Mouse (Mus musculus) lung, embryonic 14.5 days (tissue): ENCODE data around the gene Kcnh1. TPM values are rescaled to one million over a fixed set of nuclear protein-coding genes. Genes with fewer than 3 reads are reported as not detected.

Experiments used
- ATAC-seq: fragments of 200-750 bp; cut with Nextera tagmentation; 2 replicates; pipeline ENCODE4 v1.8.0; 2017; ENCODE audit warnings: mild to moderate bottlenecking, moderate TSS enrichment, moderate library complexity; ENCODE audit not compliant: insufficient read depth
- DNase-seq: peaks from one replicate; pipeline ENCODE4 v3.0.0-alpha.2; 2015
- H3K27ac ChIP-seq: fragments of 300-500 bp; sonication (generic); 2 replicates; pipeline ENCODE4 v1.5.1; 2014; ENCODE audit warnings: low read depth, mild to moderate bottlenecking, moderate library complexity
- H3K27me3 ChIP-seq: fragments of 300-500 bp; sonication (generic); 2 replicates; pipeline ENCODE4 v1.6.1; 2014; ENCODE audit warnings: low read length, control low read depth; ENCODE audit not compliant: insufficient read depth
- H3K36me3 ChIP-seq: fragments of 300-500 bp; sonication (generic); 2 replicates; pipeline ENCODE4 v1.6.1; 2014; ENCODE audit warnings: control low read depth; ENCODE audit not compliant: insufficient read depth
- H3K4me1 ChIP-seq: fragments of 300-500 bp; sonication (generic); 2 replicates; pipeline ENCODE4 v1.6.1; 2014; ENCODE audit warnings: antibody characterized with exemption, control low read depth; ENCODE audit not compliant: insufficient read depth
- H3K4me2 ChIP-seq: fragments of 300-500 bp; sonication (generic); 2 replicates; pipeline ENCODE4 v1.6.1; 2014; ENCODE audit warnings: mild to moderate bottlenecking
- H3K4me3 ChIP-seq: fragments of 300-500 bp; sonication (generic); 2 replicates; pipeline ENCODE4 v1.5.1; 2014; ENCODE audit warnings: low read depth, low read length
- H3K9ac ChIP-seq: fragments of 300-500 bp; sonication (generic); 2 replicates; pipeline ENCODE4 v1.6.1; 2014
- H3K9me3 ChIP-seq: fragments of 300-500 bp; sonication (generic); 2 replicates; pipeline ENCODE4 v1.6.1; 2016; ENCODE audit warnings: low read depth, low read length, control low read depth
- CTCF ChIP-seq: IDR thresholded peaks from 2 replicates; pipeline ENCODE4 v1.5.1; 2016; ENCODE audit warnings: antibody characterized with exemption, low read depth
- WGBS: fragments of 180-500 bp; shearing (Covaris S2); extraction: QIAGEN DNeasy Blood & Tissue Kit; methylation state at CpG from one replicate; pipeline ENCODE4 v1.1.7; 2014; 5-methylcytosine and 5-hydroxymethylcytosine counted together
- polyA plus RNA-seq: library from polyadenylated mRNA; unstranded; fragments of >200 nt; fragmentation: Nextera tagmentation; extraction: Ambion mirVana; gene quantifications from 2 replicates; pipeline ENCODE4 v1.2.1, GENCODE M21; 2014

Kcnh1 gene
- polyA plus RNA-seq, 1 experiment from 2014 or later, result 2.0 TPM

DNA sequence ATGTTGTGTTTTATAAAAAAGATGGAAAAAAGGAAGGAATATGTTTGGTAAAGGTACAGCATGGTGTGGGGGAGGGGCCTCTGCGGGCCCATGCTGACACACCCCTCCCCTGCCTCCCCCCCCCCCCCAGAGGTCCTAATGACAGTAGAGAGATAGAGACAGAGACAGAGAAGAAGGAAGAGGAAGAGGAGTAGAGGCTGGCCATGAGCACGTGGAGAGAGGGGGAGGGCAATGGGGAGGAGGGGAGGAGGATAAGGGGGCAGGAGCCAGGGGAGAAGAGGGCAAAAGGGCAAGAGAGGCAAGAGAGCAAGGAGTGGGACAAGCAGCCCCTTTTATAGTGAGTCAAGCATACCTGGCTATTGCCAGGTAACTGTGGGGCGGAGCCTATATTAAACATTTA, 123.5 kb downstream of the Kcnh1 start:
- H3K4me2 ChIP-seq, result no peak overlapping the region
- H3K27ac ChIP-seq, result no peak overlapping the region
- H3K4me1 ChIP-seq, result peaks cover 15% of the 10 kb centered on the region
- no peaks in the 10 kb centered on the region; the same call in 1 of the 2 replicates for H3K9me3 ChIP-seq
- H3K27me3 ChIP-seq, result no peaks in the 10 kb centered on the region
- 46% methylated on average over 3 of the region's 3 CpGs for WGBS
- TF ChIP-seq CTCF, result no peak
- no peaks in the 10 kb centered on the region for H3K36me3 ChIP-seq
- ATAC-seq (no peak), DNase-seq (no peak)
- no peak overlapping the region for H3K4me3 ChIP-seq
- H3K9ac ChIP-seq, result no peak overlapping the region

DNA sequence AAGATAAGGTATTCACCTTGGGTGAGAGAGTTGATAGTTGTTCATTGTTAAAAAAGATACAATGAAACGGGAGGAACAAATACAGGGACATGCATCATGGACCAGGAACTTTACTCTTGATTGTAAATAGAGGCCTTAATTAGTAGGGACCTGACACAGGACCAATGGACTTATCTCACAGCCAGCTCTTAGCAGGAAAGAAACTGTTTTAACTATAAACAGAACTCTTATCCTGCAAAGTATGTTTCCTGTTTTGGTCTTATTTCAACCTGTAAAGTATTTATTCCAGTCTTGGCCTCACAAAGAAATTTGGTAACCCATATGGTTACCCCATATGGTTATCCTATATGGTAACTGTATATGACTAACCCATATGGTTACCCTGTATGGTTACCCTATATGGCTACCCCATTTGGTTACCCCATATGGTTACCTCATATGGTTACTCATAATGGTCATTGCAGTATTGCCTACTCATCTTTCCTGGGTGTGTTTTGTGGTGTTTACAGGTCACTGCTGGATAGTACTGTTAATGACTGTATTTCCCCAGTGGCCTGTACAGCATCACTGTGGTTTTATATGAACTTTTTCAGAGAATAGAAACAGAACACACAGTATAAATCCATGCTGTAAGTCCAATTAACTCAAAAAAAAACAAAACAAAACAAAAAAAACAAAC, 125.0 kb downstream of the Kcnh1 start:
- Histone ChIP-seq H3K27me3 (no peaks in the 10 kb centered on the region), H3K27ac (no peak overlapping the region), H3K4me1 (peaks cover 15% of the 10 kb centered on the region), H3K36me3 (no peaks in the 10 kb centered on the region), H3K4me2 (no peak overlapping the region), H3K9me3 (no peaks in the 10 kb centered on the region), H3K4me3 (no peak overlapping the region), H3K9ac (no peak overlapping the region)
- 53% methylated on average over 1 of the region's 1 CpGs for WGBS
- ATAC-seq (no peak), DNase-seq (no peak)
- TF ChIP-seq CTCF, result no peak

DNA sequence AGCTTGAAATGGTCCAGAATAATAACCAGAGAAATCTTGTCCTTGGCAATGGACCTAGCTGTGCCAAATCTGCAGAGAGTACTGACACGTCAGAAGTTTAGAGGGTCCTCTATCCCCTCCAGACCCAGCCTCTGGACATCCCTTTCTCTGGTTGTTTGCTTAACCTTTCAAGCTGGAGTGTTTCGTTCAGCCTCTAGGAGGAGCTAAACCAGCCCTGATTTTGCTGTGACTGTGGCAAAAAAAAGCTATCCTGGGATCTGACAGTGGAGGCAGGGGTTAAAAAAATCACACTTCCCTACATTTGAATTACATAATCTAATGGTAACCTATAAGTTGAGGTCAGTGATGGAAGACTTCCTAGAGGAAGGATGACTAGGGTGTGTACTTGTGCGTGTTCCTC, 133.6 kb downstream of the Kcnh1 start:
- no peak overlapping the region for H3K9ac ChIP-seq
- no peaks in the 10 kb centered on the region for H3K4me1 ChIP-seq
- H3K4me2 ChIP-seq, result no peak overlapping the region
- no peak overlapping the region for H3K4me3 ChIP-seq
- 38% methylated on average over 3 of the region's 3 CpGs for WGBS
- peak; percentile 37 for TF ChIP-seq CTCF
- ATAC-seq, result 0 out of 2 replicates have a peak, but pooled peaks have one; percentile 48
- H3K36me3 ChIP-seq, result no peaks in the 10 kb centered on the region
- H3K27ac ChIP-seq, result no peak overlapping the region
- H3K27me3 ChIP-seq, result no peaks in the 10 kb centered on the region
- H3K9me3 ChIP-seq, result no peaks in the 10 kb centered on the region
- DNase-seq, result peak; percentile 53

DNA sequence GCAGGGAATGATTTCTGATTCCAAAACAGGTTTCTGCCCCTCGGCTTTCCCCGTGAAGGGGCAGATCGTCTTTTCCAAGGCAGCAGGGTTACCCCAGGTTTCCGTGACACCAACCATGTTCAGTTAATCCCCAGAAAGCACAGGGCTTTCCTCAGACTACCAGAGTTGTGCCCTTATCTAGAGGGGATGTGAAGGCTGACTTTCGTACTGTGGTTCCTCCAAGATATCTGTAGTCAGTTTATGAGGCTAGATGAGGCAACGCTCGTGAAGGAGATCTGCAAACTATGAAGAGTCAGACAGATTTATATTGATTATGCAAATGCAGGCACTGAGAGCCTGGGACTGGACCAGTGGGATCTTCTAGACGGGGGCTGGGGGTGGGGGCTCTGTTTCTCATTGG, 136.5 kb downstream of the Kcnh1 start:
- Histone ChIP-seq H3K27ac (no peak overlapping the region), H3K4me3 (no peak overlapping the region), H3K9me3 (no peaks in the 10 kb centered on the region), H3K36me3 (no peaks in the 10 kb centered on the region), H3K9ac (no peak overlapping the region), H3K4me1 (no peaks in the 10 kb centered on the region), H3K4me2 (no peak overlapping the region), H3K27me3 (no peaks in the 10 kb centered on the region)
- DNase-seq (no peak), ATAC-seq (no peak)
- 85% methylated on average over 8 of the region's 8 CpGs for WGBS
- no peak for TF ChIP-seq CTCF

DNA sequence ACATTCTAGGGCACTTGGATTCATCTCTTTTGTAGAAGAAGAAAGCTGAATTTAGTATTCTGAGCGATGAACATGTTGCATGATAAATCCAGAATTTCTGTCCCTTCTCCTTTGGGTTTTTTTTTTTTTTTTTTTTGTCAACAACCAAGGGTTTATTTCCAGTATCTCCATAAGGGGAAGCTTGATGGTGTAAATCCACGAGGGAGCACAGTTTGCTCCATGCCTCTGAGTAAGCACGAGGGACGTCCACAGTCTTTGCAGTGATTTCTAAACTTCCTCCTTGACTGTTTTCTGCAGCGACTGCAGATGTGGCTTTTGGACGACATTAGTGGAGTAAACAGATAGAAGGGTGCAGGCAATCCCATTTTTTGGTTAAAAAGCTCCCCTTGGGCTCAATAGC, 140.6 kb downstream of the Kcnh1 start:
- no peaks in the 10 kb centered on the region for H3K4me1 ChIP-seq
- H3K9me3 ChIP-seq, result no peaks in the 10 kb centered on the region
- H3K4me3 ChIP-seq, result no peak overlapping the region
- no peaks in the 10 kb centered on the region for H3K36me3 ChIP-seq
- no peak for TF ChIP-seq CTCF
- H3K27me3 ChIP-seq, result no peaks in the 10 kb centered on the region
- 71% methylated on average over 6 of the region's 6 CpGs for WGBS
- H3K4me2 ChIP-seq, result no peak overlapping the region
- H3K9ac ChIP-seq, result no peak overlapping the region
- ATAC-seq (no peak), DNase-seq (no peak)
- no peak overlapping the region for H3K27ac ChIP-seq

DNA sequence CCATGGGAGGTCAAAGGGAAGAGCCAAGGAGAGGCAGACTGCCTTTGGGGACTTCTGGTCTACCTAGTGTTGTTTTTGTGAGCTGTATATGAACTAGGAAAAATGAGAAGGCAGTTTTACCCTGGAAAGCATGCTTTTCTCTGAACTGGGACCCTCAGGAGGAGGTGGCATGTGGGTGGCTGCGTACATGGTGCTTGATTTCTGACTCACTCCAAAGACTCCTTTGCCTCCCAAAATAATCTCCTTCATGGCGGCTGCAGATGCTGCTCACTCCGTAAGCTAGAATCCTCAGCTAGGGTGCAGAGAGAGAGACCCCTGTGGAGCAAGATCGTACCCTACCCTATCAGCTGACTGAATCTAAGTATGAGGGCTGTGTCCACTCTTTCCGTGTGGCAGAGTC, 145.5 kb downstream of the Kcnh1 start:
- Histone ChIP-seq H3K4me1 (no peaks in the 10 kb centered on the region), H3K4me2 (no peak overlapping the region), H3K27ac (no peak overlapping the region), H3K27me3 (no peaks in the 10 kb centered on the region), H3K9me3 (peaks cover 5% of the 10 kb centered on the region; the same call in 1 of the 2 replicates), H3K4me3 (no peak overlapping the region), H3K36me3 (no peaks in the 10 kb centered on the region), H3K9ac (no peak overlapping the region)
- no peak for ATAC-seq
- no peak for TF ChIP-seq CTCF
- 87% methylated on average over 5 of the region's 5 CpGs for WGBS
- no peak for DNase-seq

DNA sequence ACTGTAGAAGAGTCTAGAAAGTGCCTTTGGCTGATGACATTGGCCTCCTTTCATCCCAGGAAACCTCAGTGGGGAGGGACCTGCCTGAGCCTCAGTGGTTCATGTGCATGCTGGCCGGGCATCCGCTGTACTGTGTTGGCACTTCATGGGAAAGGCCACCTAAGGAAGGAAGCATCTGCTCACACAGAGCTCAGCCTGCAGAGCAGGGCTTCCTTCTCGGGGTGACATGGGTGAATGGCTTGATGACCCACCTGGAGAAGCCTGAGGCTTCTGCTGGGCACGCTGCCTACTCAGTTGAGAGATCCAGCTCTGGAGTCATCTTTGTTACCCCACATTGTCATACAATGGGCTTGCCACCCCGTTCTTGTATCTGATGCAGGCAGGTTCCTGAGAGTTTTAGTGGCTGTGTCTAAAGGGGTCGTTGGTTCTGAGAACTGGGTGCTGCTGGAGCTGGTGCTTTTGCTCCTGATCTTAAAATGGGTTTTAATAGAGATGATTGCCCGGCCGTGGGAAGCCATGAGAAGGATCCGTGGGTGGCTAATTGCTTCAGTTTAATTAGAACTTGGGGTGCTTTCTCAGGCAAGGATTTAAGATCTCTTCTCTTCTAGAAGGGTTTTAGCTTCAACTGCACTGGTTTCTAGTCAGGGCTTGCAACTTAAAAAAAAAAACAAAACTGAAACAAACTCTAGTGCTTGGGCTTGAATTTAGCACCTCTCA, 148.9 kb downstream of the Kcnh1 start:
- WGBS, result 82% methylated on average over 9 of the region's 9 CpGs
- H3K27ac ChIP-seq, result no peak overlapping the region
- H3K4me2 ChIP-seq, result no peak overlapping the region
- H3K9me3 ChIP-seq, result peaks cover 5% of the 10 kb centered on the region; the same call in 1 of the 2 replicates
- no peak overlapping the region for H3K9ac ChIP-seq
- no peak overlapping the region for H3K4me3 ChIP-seq
- H3K36me3 ChIP-seq, result no peaks in the 10 kb centered on the region
- ATAC-seq (no peak), DNase-seq (no peak)
- no peaks in the 10 kb centered on the region for H3K27me3 ChIP-seq
- TF ChIP-seq CTCF, result no peak
- H3K4me1 ChIP-seq, result no peaks in the 10 kb centered on the region
